Mouse (Mus musculus) hindbrain, embryonic 15.5 days (tissue): ENCODE data around the gene Celsr2. TPM values are rescaled to one million over a fixed set of nuclear protein-coding genes. Genes with fewer than 3 reads are reported as not detected.

Source experiments
- ATAC-seq: fragments of 200-750 bp; cut with Nextera tagmentation; 2 replicates; pipeline ENCODE4 v1.8.0; 2017; ENCODE audit warnings: low read depth, moderate number of reproducible peaks, moderate TSS enrichment; ENCODE audit not compliant: low FRiP score
- H3K27ac ChIP-seq: fragments of 300-500 bp; sonication (generic); replicated peaks from 2 replicates; pipeline ENCODE4 v1.5.1; 2015; ENCODE audit warnings: mild to moderate bottlenecking, inconsistent platforms
- H3K27me3 ChIP-seq: fragments of 300-500 bp; sonication (generic); 2 replicates; pipeline ENCODE4 v1.6.1; 2015; ENCODE audit warnings: control low read depth, inconsistent platforms
- H3K36me3 ChIP-seq: fragments of 300-500 bp; sonication (generic); 2 replicates; pipeline ENCODE4 v1.6.1; 2015; ENCODE audit warnings: control low read depth, inconsistent platforms
- H3K4me1 ChIP-seq: fragments of 300-500 bp; sonication (generic); replicated peaks from 2 replicates; pipeline ENCODE4 v1.6.1; 2015; ENCODE audit warnings: control low read depth, inconsistent platforms
- H3K4me2 ChIP-seq: fragments of 300-500 bp; sonication (generic); 2 replicates; pipeline ENCODE4 v1.6.1; 2015; ENCODE audit warnings: moderate library complexity, mild to moderate bottlenecking, inconsistent platforms
- H3K4me3 ChIP-seq: fragments of 300-500 bp; sonication (generic); 2 replicates; pipeline ENCODE4 v1.5.1; 2015; ENCODE audit warnings: mild to moderate bottlenecking, inconsistent platforms
- H3K9ac ChIP-seq: fragments of 300-500 bp; sonication (generic); 2 replicates; pipeline ENCODE4 v1.6.1; 2015; ENCODE audit warnings: inconsistent platforms
- H3K9me3 ChIP-seq: fragments of 300-500 bp; sonication (generic); 2 replicates; pipeline ENCODE4 v1.6.1; 2016; ENCODE audit warnings: control low read depth, inconsistent platforms
- WGBS: fragments of 180-500 bp; shearing (Covaris S2); methylation state at CpG from one replicate; pipeline ENCODE4 v1.1.7; 2015; 5-methylcytosine and 5-hydroxymethylcytosine counted together
- polyA plus RNA-seq: library from polyadenylated mRNA; unstranded; fragments of >200 nt; fragmentation: Nextera tagmentation; extraction: Ambion mirVana; gene quantifications from 2 replicates; pipeline ENCODE4 v1.2.1, GENCODE M21; 2015

Celsr2 gene
- polyA plus RNA-seq, 1 experiment from 2014 or later: 43.1 TPM

DNA sequence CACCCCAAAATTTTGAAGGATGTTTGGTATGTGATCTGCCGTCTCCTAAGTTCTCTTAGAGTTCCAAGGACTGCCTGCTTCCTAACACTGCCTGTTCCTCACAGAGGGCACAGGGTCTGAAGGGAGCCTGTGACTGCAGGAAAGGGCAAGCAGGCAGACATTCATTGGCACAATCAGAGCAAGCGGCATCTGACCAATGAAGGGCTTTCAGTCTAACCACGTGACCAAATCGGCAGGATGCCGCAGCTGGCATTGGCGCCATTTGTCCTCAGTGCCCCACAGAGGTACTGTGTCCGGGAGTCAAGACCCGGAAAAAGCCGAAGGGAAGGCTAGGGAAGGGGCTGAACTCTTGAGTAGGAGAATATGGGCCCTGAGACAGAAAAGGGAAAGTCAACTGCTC lies 48.2 kb downstream of the Celsr2 start:
- no peaks in the 10 kb centered on the region for H3K27me3 ChIP-seq
- 47% methylated on average over 9 of the region's 9 CpGs for WGBS
- H3K4me1 ChIP-seq: no peaks in the 10 kb centered on the region
- no peak overlapping the region for H3K9ac ChIP-seq
- no peaks in the 10 kb centered on the region for H3K9me3 ChIP-seq
- H3K36me3 ChIP-seq: no peaks in the 10 kb centered on the region
- 0 out of 2 replicates have a peak, but pooled peaks have one; percentile 59 for ATAC-seq
- 0 out of 2 replicates have a peak overlapping the region, but pooled peaks have one; percentile 19 for H3K4me3 ChIP-seq
- H3K4me2 ChIP-seq: peak overlapping the region; percentile 40
- 0 out of 2 replicates have a peak overlapping the region, but pooled peaks have one; percentile 35 for H3K27ac ChIP-seq

DNA sequence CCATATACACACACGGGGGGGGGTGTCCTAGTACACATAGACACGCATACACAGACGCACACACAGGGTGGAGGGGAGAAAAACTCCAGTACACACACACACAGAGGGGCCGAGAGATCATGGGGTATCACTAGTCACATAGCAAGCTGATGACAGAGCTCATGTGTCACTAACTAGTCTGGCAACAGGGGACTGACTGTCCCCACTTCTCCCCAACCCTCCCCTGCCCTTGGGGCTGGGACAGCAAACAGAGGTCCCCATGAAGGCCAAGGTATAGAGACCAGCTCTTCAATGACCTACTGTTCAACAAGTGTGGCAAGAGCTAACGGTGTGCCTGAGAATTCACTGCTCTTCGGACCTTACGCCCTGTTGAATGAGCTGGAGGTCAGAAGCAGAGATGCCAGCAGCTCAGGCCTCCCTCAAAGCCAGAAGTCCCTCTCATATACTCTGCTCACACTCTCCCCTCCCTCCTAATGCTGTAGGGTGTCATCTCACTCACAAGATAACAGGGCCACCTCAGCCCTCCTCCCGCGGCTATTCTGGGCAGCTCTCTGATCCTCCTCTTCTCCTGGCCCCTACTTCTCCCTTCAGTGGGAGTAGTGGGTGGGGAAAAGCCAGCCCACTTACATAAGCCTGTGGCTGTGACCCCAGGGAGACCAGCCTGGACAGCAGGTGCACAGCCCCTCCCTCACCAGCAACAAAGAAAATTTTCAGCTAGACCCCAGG lies 50.9 kb downstream of the Celsr2 start, which contains the start of gene Mybphl:
Gene Mybphl, plus strand, starts transcription at position 642 of the 726 bp plus-strand sequence.
- no peak for ATAC-seq
- no peak within 1 kb of the TSS for H3K9ac ChIP-seq
- H3K36me3 ChIP-seq: no peaks in the 10 kb centered on the region
- peaks cover 4% of the 10 kb centered on the region; the same call in 1 of the 2 replicates for H3K4me1 ChIP-seq
- H3K27me3 ChIP-seq: no peaks in the 10 kb centered on the region
- 81% methylated on average over 9 of the region's 9 CpGs for WGBS
- no peaks in the 10 kb centered on the region for H3K9me3 ChIP-seq
- H3K4me3 ChIP-seq: no peak within 1 kb of the TSS
- no peak within 1 kb of the TSS for H3K27ac ChIP-seq
- H3K4me2 ChIP-seq: no peak within 1 kb of the TSS

DNA sequence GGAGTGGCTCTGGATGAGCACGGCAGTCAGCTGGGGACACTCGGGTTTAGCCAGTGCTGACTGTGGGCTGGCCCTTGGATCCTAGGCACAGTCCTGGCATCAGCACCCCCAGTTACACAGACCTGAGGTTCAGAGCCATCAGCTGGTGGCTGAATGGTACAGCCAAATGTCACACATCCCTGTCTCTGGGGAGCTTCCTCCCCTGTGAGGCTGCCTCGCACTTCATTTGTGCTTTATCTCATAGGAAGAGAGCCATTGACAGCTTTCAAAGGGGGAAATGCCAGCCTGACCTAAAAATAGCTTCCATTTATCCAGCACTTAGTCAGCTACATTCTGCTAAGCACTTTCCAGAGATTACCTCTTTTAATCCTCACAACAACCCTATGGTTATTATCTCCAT lies 51.7 kb downstream of the Celsr2 start:
- H3K27ac ChIP-seq: no peak overlapping the region
- ATAC-seq: no peak
- WGBS: 77% methylated on average over 3 of the region's 3 CpGs

DNA sequence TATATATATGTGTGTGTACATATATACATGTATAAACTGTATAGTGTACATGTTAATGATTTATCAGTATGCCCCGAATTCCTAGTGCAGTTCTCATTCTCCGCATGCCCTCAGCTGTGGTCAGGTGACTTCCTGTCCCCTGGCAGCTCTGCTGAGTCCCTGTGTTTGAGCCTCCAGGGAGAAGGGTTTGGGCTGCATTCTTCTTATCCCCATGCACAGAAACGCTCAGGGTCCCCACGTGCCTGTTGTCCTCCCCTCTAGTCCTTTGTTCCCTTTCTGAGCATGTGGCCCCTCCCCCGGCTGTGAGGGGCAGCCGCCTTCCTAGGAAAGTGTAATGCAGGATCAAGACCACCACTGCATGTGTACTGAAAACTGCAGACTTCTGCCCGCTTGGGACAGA lies 54.5 kb downstream of the Celsr2 start:
- 7% methylated on average over 7 of the region's 7 CpGs for WGBS
- no peak overlapping the region for H3K4me3 ChIP-seq
- no peaks in the 10 kb centered on the region for H3K9me3 ChIP-seq
- H3K4me1 ChIP-seq: peaks cover 4% of the 10 kb centered on the region; the same call in 1 of the 2 replicates
- no peak overlapping the region for H3K9ac ChIP-seq
- no peak overlapping the region for H3K4me2 ChIP-seq
- no peak for ATAC-seq
- H3K27ac ChIP-seq: no peak overlapping the region
- no peaks in the 10 kb centered on the region for H3K27me3 ChIP-seq
- H3K36me3 ChIP-seq: peaks cover 21% of the 10 kb centered on the region

More for the DNA sequence above, 51.7 kb downstream of the Celsr2 start:
- Histone ChIP-seq H3K36me3 (no peaks in the 10 kb centered on the region), H3K9me3 (no peaks in the 10 kb centered on the region), H3K4me3 (no peak overlapping the region), H3K27me3 (no peaks in the 10 kb centered on the region), H3K9ac (no peak overlapping the region), H3K4me2 (no peak overlapping the region), H3K4me1 (peaks cover 4% of the 10 kb centered on the region; the same call in 1 of the 2 replicates)

DNA sequence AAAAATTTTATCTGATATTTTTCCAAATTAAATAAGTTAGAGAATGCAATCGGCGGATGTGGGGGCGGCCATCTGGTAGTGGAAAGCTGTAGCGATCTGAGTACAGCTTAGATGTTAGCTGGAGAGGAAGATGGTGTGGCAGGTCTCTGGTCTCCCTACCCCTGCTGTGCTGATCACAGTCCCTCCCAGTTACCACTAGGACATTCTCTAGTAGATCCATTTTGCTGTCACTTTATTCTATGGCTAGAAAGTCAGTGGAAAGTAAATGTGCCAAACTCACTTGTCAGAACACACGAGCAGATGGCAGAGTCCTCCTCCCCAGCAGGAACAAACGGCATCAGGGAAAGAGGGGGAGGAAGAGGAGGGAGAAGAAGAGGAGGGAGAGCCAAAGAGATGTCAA lies 56.9 kb downstream of the Celsr2 start:
- Histone ChIP-seq H3K9me3 (no peaks in the 10 kb centered on the region), H3K4me2 (no peak overlapping the region), H3K4me1 (peaks cover 4% of the 10 kb centered on the region; the same call in 1 of the 2 replicates), H3K36me3 (peaks cover 43% of the 10 kb centered on the region), H3K4me3 (no peak overlapping the region), H3K27ac (no peak overlapping the region), H3K9ac (no peak overlapping the region), H3K27me3 (no peaks in the 10 kb centered on the region)
- ATAC-seq: no peak
- WGBS: 70% methylated on average over 6 of the region's 6 CpGs

DNA sequence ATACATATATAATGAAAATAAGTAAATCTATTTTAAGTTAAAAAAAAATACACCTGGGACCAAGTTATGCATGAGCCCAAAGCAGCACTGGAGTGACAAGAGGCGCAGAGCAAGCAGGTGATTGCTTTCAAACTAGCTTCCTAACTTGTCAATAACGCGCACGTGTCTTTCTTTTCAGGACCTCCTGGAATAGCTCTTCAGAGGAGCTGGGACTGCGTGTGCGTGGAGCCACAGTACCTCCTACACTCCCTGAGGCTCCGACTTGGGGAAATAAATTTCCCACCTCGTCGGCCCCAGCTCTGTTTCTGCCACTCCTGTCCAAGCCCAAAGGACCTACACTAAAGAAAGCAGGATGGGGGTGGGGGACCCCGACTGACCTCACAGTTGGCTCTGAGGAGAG lies 58.3 kb downstream of the Celsr2 start:
- no peaks in the 10 kb centered on the region for H3K27me3 ChIP-seq
- no peaks in the 10 kb centered on the region for H3K9me3 ChIP-seq
- H3K27ac ChIP-seq: no peak overlapping the region
- H3K4me1 ChIP-seq: peaks cover 4% of the 10 kb centered on the region; the same call in 1 of the 2 replicates
- no peak overlapping the region for H3K4me2 ChIP-seq
- no peak for ATAC-seq
- H3K9ac ChIP-seq: no peak overlapping the region
- WGBS: 95% methylated on average over 10 of the region's 10 CpGs
- H3K4me3 ChIP-seq: no peak overlapping the region
- H3K36me3 ChIP-seq: peaks cover 53% of the 10 kb centered on the region

DNA sequence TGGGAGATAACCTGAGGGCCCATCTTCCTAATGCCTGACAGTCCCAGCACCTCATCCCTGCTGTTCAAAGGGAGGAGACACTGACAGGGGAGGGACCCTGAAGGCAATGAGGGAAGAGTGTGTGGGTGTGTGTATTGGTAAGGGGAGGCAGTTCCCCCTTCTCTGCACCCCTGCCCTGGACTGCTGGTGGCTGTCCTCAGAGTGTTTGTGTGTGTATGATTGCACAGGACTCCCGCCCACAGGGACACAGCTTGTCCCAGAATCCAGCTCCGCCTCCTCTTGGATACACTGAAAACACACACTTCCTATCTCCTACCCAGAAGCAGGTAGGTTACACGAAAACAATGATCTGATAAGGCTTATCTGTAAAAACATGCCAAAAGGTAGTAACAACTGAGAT lies 60.1 kb downstream of the Celsr2 start:
- Histone ChIP-seq H3K27me3 (no peaks in the 10 kb centered on the region), H3K9ac (no peak overlapping the region), H3K36me3 (peaks cover 68% of the 10 kb centered on the region), H3K4me1 (no peaks in the 10 kb centered on the region), H3K27ac (no peak overlapping the region), H3K9me3 (no peaks in the 10 kb centered on the region), H3K4me2 (no peak overlapping the region), H3K4me3 (no peak overlapping the region)
- no peak for ATAC-seq
- 94% methylated on average over 3 of the region's 3 CpGs for WGBS

DNA sequence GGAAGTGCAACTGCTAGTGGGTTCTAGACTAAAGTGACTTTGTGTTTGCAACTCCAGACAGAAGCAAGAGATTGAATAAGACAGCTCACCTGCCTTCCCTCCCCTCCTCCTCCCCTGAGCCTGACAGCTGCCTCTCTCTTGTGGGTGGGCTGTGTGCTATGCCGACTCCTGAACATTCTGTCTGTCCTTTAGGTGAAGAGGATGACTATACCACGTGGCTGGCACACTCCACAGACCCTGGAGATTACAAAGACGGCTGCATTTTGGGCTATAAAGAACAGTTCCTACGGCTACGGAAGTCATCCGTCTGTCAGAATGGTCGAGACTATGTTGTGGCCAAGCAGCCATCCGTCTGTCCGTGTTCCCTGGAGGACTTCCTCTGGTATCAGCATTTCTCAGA lies 67.0 kb downstream of the Celsr2 start:
- WGBS: 88% methylated on average over 9 of the region's 9 CpGs
- ATAC-seq: no peak

DNA sequence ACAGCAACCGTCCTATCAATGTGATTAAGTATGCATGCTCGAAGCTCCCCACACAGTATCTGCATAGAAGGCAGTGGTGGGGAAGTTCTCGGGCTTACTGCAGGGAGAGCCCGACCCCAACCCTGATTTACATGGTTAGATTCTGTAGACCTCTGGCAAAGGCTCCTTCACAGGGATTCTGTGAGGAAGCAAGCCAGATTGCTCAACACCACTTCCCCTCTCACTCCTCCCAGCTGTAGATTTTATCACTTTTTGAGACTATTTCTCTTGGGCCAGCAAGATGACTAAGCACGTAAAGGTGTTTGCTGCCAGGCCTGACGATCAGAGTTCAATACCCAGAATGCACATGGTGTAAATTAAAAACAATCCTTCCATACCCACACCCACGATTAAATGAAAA lies 69.5 kb downstream of the Celsr2 start:
- no peak overlapping the region for H3K4me3 ChIP-seq
- no peak overlapping the region for H3K27ac ChIP-seq
- 88% methylated on average over 7 of the region's 7 CpGs for WGBS
- ATAC-seq: no peak
- H3K36me3 ChIP-seq: peaks cover 87% of the 10 kb centered on the region
- H3K27me3 ChIP-seq: no peaks in the 10 kb centered on the region
- no peak overlapping the region for H3K4me2 ChIP-seq
- no peaks in the 10 kb centered on the region for H3K4me1 ChIP-seq
- no peaks in the 10 kb centered on the region for H3K9me3 ChIP-seq
- H3K9ac ChIP-seq: no peak overlapping the region

More for the DNA sequence above, 67.0 kb downstream of the Celsr2 start:
- Histone ChIP-seq H3K9ac (no peak overlapping the region), H3K4me3 (no peak overlapping the region), H3K27ac (no peak overlapping the region), H3K9me3 (no peaks in the 10 kb centered on the region), H3K4me1 (no peaks in the 10 kb centered on the region), H3K36me3 (peaks cover 80% of the 10 kb centered on the region), H3K27me3 (no peaks in the 10 kb centered on the region), H3K4me2 (no peak overlapping the region)

DNA sequence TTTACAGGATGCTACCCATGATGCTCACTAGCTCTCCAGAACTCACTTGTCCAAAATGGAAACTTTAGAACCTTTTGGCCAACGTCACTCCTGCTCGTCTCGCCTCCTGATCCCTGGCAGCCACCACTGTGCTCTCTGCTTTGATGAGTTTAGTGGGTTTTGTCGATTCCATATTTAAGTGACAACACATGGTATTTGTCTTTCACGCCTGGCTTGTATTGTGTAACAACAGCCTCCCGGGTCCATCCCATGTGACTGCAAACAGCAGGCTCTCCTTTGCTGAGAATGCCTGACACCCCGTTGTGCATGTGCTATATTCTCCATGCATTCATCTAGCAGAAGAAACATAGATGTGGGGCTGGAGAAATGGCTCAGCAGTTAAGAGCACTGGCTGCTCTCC lies 73.2 kb downstream of the Celsr2 start:
- Histone ChIP-seq H3K9ac (no peak overlapping the region), H3K9me3 (no peaks in the 10 kb centered on the region), H3K4me1 (no peaks in the 10 kb centered on the region), H3K4me2 (no peak overlapping the region), H3K27ac (no peak overlapping the region), H3K36me3 (peaks cover 87% of the 10 kb centered on the region), H3K27me3 (no peaks in the 10 kb centered on the region), H3K4me3 (no peak overlapping the region)
- WGBS: 74% methylated on average over 7 of the region's 7 CpGs
- ATAC-seq: no peak

DNA sequence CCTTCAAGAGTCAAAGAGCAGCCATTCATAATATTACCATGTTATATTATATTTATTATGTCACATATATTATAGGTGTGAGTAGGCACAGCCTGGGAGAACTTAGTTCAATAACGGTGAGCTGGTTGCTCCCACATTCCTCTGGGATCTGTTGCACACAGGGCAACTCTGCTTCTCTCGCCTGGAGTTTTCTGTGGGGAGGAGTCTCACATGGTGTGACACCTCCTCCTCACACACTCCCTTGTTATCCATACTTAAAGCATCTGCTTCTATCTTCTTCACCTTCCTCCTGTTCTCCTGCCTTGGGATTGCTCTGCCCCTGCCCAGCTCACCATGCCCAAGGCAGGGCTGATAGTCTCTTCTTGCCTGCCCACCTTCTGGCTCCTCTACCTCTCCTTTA lies 74.3 kb downstream of the Celsr2 start:
- no peaks in the 10 kb centered on the region for H3K4me1 ChIP-seq
- WGBS: 86% methylated on average over 2 of the region's 2 CpGs
- H3K9ac ChIP-seq: no peak overlapping the region
- no peak for ATAC-seq
- H3K4me2 ChIP-seq: no peak overlapping the region
- no peaks in the 10 kb centered on the region for H3K9me3 ChIP-seq
- H3K27ac ChIP-seq: no peak overlapping the region
- no peaks in the 10 kb centered on the region for H3K27me3 ChIP-seq
- H3K36me3 ChIP-seq: peaks cover 85% of the 10 kb centered on the region
- no peak overlapping the region for H3K4me3 ChIP-seq
